Mouse (Mus musculus): ENCODE data around the gene Klre1. TPM values are rescaled to one million over a fixed set of nuclear protein-coding genes. Genes with fewer than 3 reads are reported as not detected.
"Not testable (repeated sequence)": the region's sequence is repeated elsewhere in the genome, so short reads cannot be mapped to it uniquely, and the experiment has no call there.

Klre1 gene
- polyA plus RNA-seq, 1 experiment from 2014 or later, result not detected

DNA sequence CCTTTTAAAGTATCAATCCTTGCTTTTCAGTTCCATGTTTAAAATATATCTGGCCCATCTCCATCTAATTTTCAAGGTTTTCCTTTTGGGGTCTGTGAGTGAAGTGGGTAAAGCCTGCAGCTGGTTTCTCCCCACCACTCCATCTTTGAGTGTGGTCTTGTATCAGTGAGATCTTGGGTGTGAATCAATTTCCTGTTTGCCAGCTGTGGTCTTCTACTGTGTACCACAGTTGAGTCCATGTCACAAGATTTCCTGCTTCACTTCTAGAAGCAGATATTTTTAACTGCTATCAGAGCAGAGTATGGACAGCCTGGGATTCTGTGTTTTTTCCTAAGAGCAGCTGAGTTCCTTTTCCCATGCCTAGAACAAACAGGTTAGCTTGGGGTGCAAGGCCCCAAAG lies 30.7 kb downstream of the Klre1 start:
- no peak overlapping the region for H3K9ac ChIP-seq (replicated peaks)
- no peaks in the 10 kb centered on the region for H3K27me3 ChIP-seq
- no peak overlapping the region for H3K4me2 ChIP-seq (replicated peaks)
- no peak overlapping the region for H3K27ac ChIP-seq
- H3K36me3 ChIP-seq, result no peaks in the 10 kb centered on the region
- ATAC-seq, result no peak
- no peaks in the 10 kb centered on the region for H3K9me3 ChIP-seq
- no peak overlapping the region for H3K4me3 ChIP-seq (replicated peaks)
- H3K4me1 ChIP-seq (replicated peaks), result no peaks in the 10 kb centered on the region

DNA sequence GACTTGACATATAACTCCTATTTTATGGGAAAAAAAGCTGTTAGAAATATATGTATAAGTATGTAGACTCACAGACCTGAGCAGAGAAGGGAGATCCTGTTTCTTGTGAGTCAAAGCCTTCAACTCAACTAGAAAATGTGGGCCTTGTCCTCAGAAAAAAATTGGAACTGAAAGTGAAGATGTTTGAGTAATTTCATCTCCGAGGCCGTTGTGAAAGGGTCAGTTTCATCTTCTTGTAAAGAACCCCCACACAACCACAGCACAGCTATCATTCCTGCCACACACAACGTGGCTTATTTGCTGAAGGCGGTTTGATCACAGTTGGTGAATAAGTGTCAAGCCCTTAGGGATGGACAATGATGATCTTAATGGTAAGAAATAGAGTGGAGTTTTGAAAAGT lies 46.0 kb downstream of the Klre1 start, which contains the start of gene Klrk1:
TSS of gene Klrk1 (minus strand) at position 130 of the 400 bp plus-strand sequence.
- H3K9ac ChIP-seq (replicated peaks), result no peak within 1 kb of the TSS
- no peaks in the 10 kb centered on the region for H3K36me3 ChIP-seq
- ATAC-seq, result no peak
- no peak within 1 kb of the TSS for H3K27ac ChIP-seq
- H3K4me3 ChIP-seq (replicated peaks), result no peak within 1 kb of the TSS
- 85% methylated on average over 4 of the region's 4 CpGs for WGBS
- H3K9me3 ChIP-seq, result no peaks in the 10 kb centered on the region
- no peaks in the 10 kb centered on the region for H3K4me1 ChIP-seq (replicated peaks)
- H3K27me3 ChIP-seq, result no peaks in the 10 kb centered on the region
- H3K4me2 ChIP-seq (replicated peaks), result no peak within 1 kb of the TSS

DNA sequence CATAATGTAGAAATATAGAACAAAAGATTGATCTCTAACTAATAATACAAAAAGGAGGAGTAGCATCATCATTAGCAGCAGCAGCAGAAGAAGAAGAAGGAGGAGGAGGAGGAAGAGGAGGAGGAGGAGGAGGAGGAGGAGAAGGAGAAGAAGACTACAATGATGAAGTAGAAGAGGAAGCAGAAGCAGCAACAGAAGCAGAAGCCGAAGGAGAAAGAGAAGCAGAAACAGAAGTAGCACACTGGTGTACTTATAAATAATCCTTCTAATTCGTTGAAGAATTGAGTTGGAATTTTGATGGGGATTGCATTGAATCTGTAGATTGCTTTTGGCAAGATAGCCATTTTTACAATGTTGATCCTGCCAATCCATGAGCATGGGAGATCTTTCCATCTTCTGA lies 53.3 kb downstream of the Klre1 start:
- not testable (repeated sequence) for H3K4me2 ChIP-seq (replicated peaks); ATAC-seq; H3K27me3 ChIP-seq; H3K4me3 ChIP-seq (replicated peaks); H3K27ac ChIP-seq; H3K9me3 ChIP-seq; H3K36me3 ChIP-seq; H3K9ac ChIP-seq (replicated peaks); H3K4me1 ChIP-seq (replicated peaks)
- 89% methylated on average over 2 of the region's 2 CpGs for WGBS

Other genes starting within 250 kb of the Klre1 start
- gene 4922502D21Rik, start 246.1 kb upstream of the Klre1 start, polyA plus RNA-seq (2015; fragmentation: Nextera tagmentation; extraction: Ambion mirVana), result not detected in 2 replicates
- 0.23 TPM in 1 of 2 replicates, not detected in the other for gene Clec12a, start 235.2 kb upstream of the Klre1 start, polyA plus RNA-seq (2015; fragmentation: Nextera tagmentation; extraction: Ambion mirVana)
- 0.12 TPM in 1 of 2 replicates, not detected in the other for gene Clec12b, start 192.0 kb upstream of the Klre1 start, polyA plus RNA-seq (2015; fragmentation: Nextera tagmentation; extraction: Ambion mirVana)
- 3.6 and 3.9 TPM in 2 replicates for gene Clec1b, start 180.6 kb upstream of the Klre1 start, polyA plus RNA-seq (2015; fragmentation: Nextera tagmentation; extraction: Ambion mirVana)
- gene Clec9a, start 169.0 kb upstream of the Klre1 start, polyA plus RNA-seq (2015; fragmentation: Nextera tagmentation; extraction: Ambion mirVana), result 0.22 and 0.23 TPM in 2 replicates
- gene Clec1a, start 125.9 kb upstream of the Klre1 start, polyA plus RNA-seq (2015; fragmentation: Nextera tagmentation; extraction: Ambion mirVana), result 1.7 and 1.8 TPM in 2 replicates
- gene Olr1, start 70.7 kb upstream of the Klre1 start, polyA plus RNA-seq (2015; fragmentation: Nextera tagmentation; extraction: Ambion mirVana), result not detected in 2 replicates
- gene Tmem52b, start 65.3 kb upstream of the Klre1 start, polyA plus RNA-seq (2015; fragmentation: Nextera tagmentation; extraction: Ambion mirVana), result not detected in 2 replicates
- 159 and 164 TPM in 2 replicates for gene Gabarapl1, start 44.7 kb upstream of the Klre1 start, polyA plus RNA-seq (2015; fragmentation: Nextera tagmentation; extraction: Ambion mirVana)
- not detected in 2 replicates for gene Klrd1, start 13.9 kb downstream of the Klre1 start, polyA plus RNA-seq (2015; fragmentation: Nextera tagmentation; extraction: Ambion mirVana)
- 0.22 and 0.38 TPM in 2 replicates for gene Klrk1, start 46.0 kb downstream of the Klre1 start, polyA plus RNA-seq (2015; fragmentation: Nextera tagmentation; extraction: Ambion mirVana)
- gene Klrc3, start 65.4 kb downstream of the Klre1 start, polyA plus RNA-seq (2015; fragmentation: Nextera tagmentation; extraction: Ambion mirVana), result not detected in 2 replicates
- gene Klrc2, start 82.8 kb downstream of the Klre1 start, polyA plus RNA-seq (2015; fragmentation: Nextera tagmentation; extraction: Ambion mirVana), result not detected in 2 replicates
- gene Klrc1, start 101.1 kb downstream of the Klre1 start, polyA plus RNA-seq (2015; fragmentation: Nextera tagmentation; extraction: Ambion mirVana), result not detected in 2 replicates
- not detected in 2 replicates for gene Klri1, start 139.2 kb downstream of the Klre1 start, polyA plus RNA-seq (2015; fragmentation: Nextera tagmentation; extraction: Ambion mirVana)
- not detected in 2 replicates for gene Klri2, start 162.6 kb downstream of the Klre1 start, polyA plus RNA-seq (2015; fragmentation: Nextera tagmentation; extraction: Ambion mirVana)
- gene Gm156, start 206.4 kb downstream of the Klre1 start, polyA plus RNA-seq (2015; fragmentation: Nextera tagmentation; extraction: Ambion mirVana), result not detected in 2 replicates